Mouse (Mus musculus) G1E (cell line): ENCODE measurements around the gene Ccer1.

Experiments
- CTCF ChIP-seq: IDR thresholded peaks from 2 replicates; pipeline ENCODE4 v1.5.1; 2012; ENCODE audit warnings: low read depth, low read length, inconsistent platforms, mixed read lengths
- GATA1 ChIP-seq: IDR thresholded peaks from 2 replicates; pipeline ENCODE4 v1.6.1; 2012; ENCODE audit warnings: borderline replicate concordance, low read length, inconsistent platforms, mixed read lengths
- GATA2 ChIP-seq: IDR thresholded peaks from 2 replicates; pipeline ENCODE4 v1.6.1; 2012; ENCODE audit warnings: low read depth, low read length, inconsistent platforms, borderline replicate concordance

GRCm38 (mm10) chr10:97702321-97702720, 9.5 kb downstream of the Ccer1 start:
- TF ChIP-seq CTCF = no peak
- TF ChIP-seq GATA1 = no peak
- TF ChIP-seq GATA2 = no peak
